Mouse (Mus musculus) neural tube, embryonic 11.5 days (tissue): ENCODE data around the gene Nwd1. TPM values are rescaled to one million over a fixed set of nuclear protein-coding genes. Genes with fewer than 3 reads are reported as not detected.
A peak's percentile ranks its signal among the peaks of the same experiment; 100 is the strongest.

Experiments used
- ATAC-seq: fragments of 200-750 bp; cut with Nextera tagmentation; 2 replicates; pipeline ENCODE4 v1.8.0; 2017; ENCODE audit warnings: moderate number of reproducible peaks, mild to moderate bottlenecking, moderate TSS enrichment, moderate library complexity; ENCODE audit not compliant: insufficient read depth, low FRiP score, low TSS enrichment
- DNase-seq: peaks from one replicate; pipeline ENCODE4 v3.0.0-alpha.2; 2015; ENCODE audit warnings: low spot score
- H3K27ac ChIP-seq: fragments of 300-500 bp; sonication (generic); 2 replicates; pipeline ENCODE4 v1.5.1; 2014; ENCODE audit warnings: low read depth, mild to moderate bottlenecking, low read length
- H3K27me3 ChIP-seq: fragments of 300-500 bp; sonication (generic); 2 replicates; pipeline ENCODE4 v1.6.1; 2014; ENCODE audit warnings: mild to moderate bottlenecking, low read length, mixed read lengths; ENCODE audit not compliant: control insufficient read depth, insufficient read depth
- H3K36me3 ChIP-seq: fragments of 300-500 bp; sonication (generic); 2 replicates; pipeline ENCODE4 v1.6.1; 2014; ENCODE audit warnings: mild to moderate bottlenecking, low read length, moderate library complexity, mixed read lengths; ENCODE audit not compliant: control insufficient read depth, insufficient read depth
- H3K4me1 ChIP-seq: fragments of 300-500 bp; sonication (generic); 2 replicates; pipeline ENCODE4 v1.6.1; 2014; ENCODE audit warnings: low read length, mixed read lengths; ENCODE audit not compliant: control insufficient read depth, insufficient read depth
- H3K4me2 ChIP-seq: fragments of 300-500 bp; sonication (generic); 2 replicates; pipeline ENCODE4 v1.6.1; 2014; ENCODE audit warnings: low read depth, mild to moderate bottlenecking, moderate library complexity
- H3K4me3 ChIP-seq: fragments of 300-500 bp; sonication (generic); 2 replicates; pipeline ENCODE4 v1.5.1; 2014; ENCODE audit warnings: low read depth, low read length
- H3K9ac ChIP-seq: fragments of 300-500 bp; sonication (generic); 2 replicates; pipeline ENCODE4 v1.6.1; 2014; ENCODE audit warnings: mild to moderate bottlenecking, low read length
- H3K9me3 ChIP-seq: fragments of 300-500 bp; sonication (generic); 2 replicates; pipeline ENCODE4 v1.6.1; 2016; ENCODE audit warnings: low read length; ENCODE audit not compliant: control insufficient read depth
- WGBS: fragments of 180-500 bp; shearing (Covaris S2); extraction: QIAGEN DNeasy Blood & Tissue Kit; methylation state at CpG from one replicate; pipeline ENCODE4 v1.1.7; 2014; 5-methylcytosine and 5-hydroxymethylcytosine counted together
- polyA plus RNA-seq: library from polyadenylated mRNA; unstranded; fragments of >200 nt; fragmentation: Nextera tagmentation; extraction: Ambion mirVana; gene quantifications from 2 replicates; pipeline ENCODE4 v1.2.1, GENCODE M21; 2014

Nwd1 gene
- polyA plus RNA-seq, 1 experiment from 2014 or later = 0.12 TPM

GRCm38 (mm10) chr8:72722769-72723650 lies 76.5 kb downstream of the Nwd1 start, which contains the start of gene Sin3b:
Sin3b (plus strand) TSS chr8:72723285.
- DNase-seq (peak; percentile 93), ATAC-seq (peak; percentile 98)
- Histone ChIP-seq H3K9ac (peak within 1 kb of the TSS; percentile 94), H3K4me1 (peaks cover 5% of the 10 kb centered on the region; the same call in 1 of the 2 replicates), H3K27me3 (no peaks in the 10 kb centered on the region), H3K4me2 (peak within 1 kb of the TSS; percentile 87), H3K36me3 (peaks cover 18% of the 10 kb centered on the region), H3K9me3 (no peaks in the 10 kb centered on the region), H3K27ac (no peak within 1 kb of the TSS), H3K4me3 (peak within 1 kb of the TSS; percentile 98)
- WGBS = 14% methylated on average over 54 of the region's 56 CpGs

GRCm38 (mm10) chr8:72723651-72724001 lies 77.1 kb downstream of the Nwd1 start:
- DNase-seq = peak; percentile 42
- peak; percentile 46 for ATAC-seq
- H3K27ac ChIP-seq = no peak overlapping the region
- peaks cover 5% of the 10 kb centered on the region; the same call in 1 of the 2 replicates for H3K4me1 ChIP-seq
- no peaks in the 10 kb centered on the region for H3K9me3 ChIP-seq
- H3K4me3 ChIP-seq = peak overlapping the region; percentile 98
- WGBS = under 1% methylated on average over 30 of the region's 30 CpGs
- peaks cover 20% of the 10 kb centered on the region for H3K36me3 ChIP-seq
- peak overlapping the region; percentile 87 for H3K4me2 ChIP-seq
- H3K9ac ChIP-seq = peak overlapping the region; percentile 94
- H3K27me3 ChIP-seq = no peaks in the 10 kb centered on the region

- ATAC-seq (no peak), DNase-seq (no peak)
- no peak overlapping the region for H3K27ac ChIP-seq
- H3K4me2 ChIP-seq = no peak overlapping the region
- no peaks in the 10 kb centered on the region for H3K27me3 ChIP-seq
- no peak overlapping the region for H3K4me3 ChIP-seq
- no peaks in the 10 kb centered on the region for H3K9me3 ChIP-seq
- H3K4me1 ChIP-seq = peaks cover 5% of the 10 kb centered on the region; the same call in 1 of the 2 replicates
- H3K9ac ChIP-seq = no peak overlapping the region
- H3K36me3 ChIP-seq = peaks cover 38% of the 10 kb centered on the region
- WGBS = 89% methylated on average over 1 of the region's 1 CpGs
Observed at GRCm38 (mm10) chr8:72728636-72729035, 82.1 kb downstream of the Nwd1 start.

GRCm38 (mm10) chr8:72735001-72735400 lies 88.5 kb downstream of the Nwd1 start:
- ATAC-seq (no peak), DNase-seq (no peak)
- Histone ChIP-seq H3K27me3 (no peaks in the 10 kb centered on the region), H3K9ac (no peak overlapping the region), H3K4me3 (no peak overlapping the region), H3K4me1 (no peaks in the 10 kb centered on the region), H3K36me3 (peaks cover 37% of the 10 kb centered on the region), H3K27ac (no peak overlapping the region), H3K4me2 (no peak overlapping the region), H3K9me3 (no peaks in the 10 kb centered on the region)
- WGBS = 91% methylated on average over 5 of the region's 5 CpGs

GRCm38 (mm10) chr8:72736868-72737267 lies 90.4 kb downstream of the Nwd1 start:
- Histone ChIP-seq H3K4me2 (no peak overlapping the region), H3K4me3 (no peak overlapping the region), H3K9ac (no peak overlapping the region), H3K27ac (no peak overlapping the region), H3K4me1 (no peaks in the 10 kb centered on the region), H3K27me3 (no peaks in the 10 kb centered on the region), H3K9me3 (no peaks in the 10 kb centered on the region), H3K36me3 (peaks cover 37% of the 10 kb centered on the region)
- ATAC-seq (no peak), DNase-seq (no peak)

GRCm38 (mm10) chr8:72746061-72746460 lies 99.5 kb downstream of the Nwd1 start:
- Histone ChIP-seq H3K9ac (no peak overlapping the region), H3K4me3 (no peak overlapping the region), H3K4me1 (no peaks in the 10 kb centered on the region), H3K36me3 (peaks cover 36% of the 10 kb centered on the region), H3K9me3 (no peaks in the 10 kb centered on the region), H3K27ac (no peak overlapping the region), H3K4me2 (no peak overlapping the region), H3K27me3 (no peaks in the 10 kb centered on the region)
- 53% methylated on average over 5 of the region's 5 CpGs for WGBS
- no peak for ATAC-seq
- peak; percentile 52 for DNase-seq

GRCm38 (mm10) chr8:72749846-72750245 lies 103.3 kb downstream of the Nwd1 start:
- Histone ChIP-seq H3K4me2 (no peak overlapping the region), H3K9me3 (no peaks in the 10 kb centered on the region), H3K27me3 (no peaks in the 10 kb centered on the region), H3K27ac (no peak overlapping the region), H3K4me1 (no peaks in the 10 kb centered on the region), H3K9ac (no peak overlapping the region), H3K4me3 (no peak overlapping the region), H3K36me3 (peaks cover 38% of the 10 kb centered on the region)
- 95% methylated on average over 26 of the region's 26 CpGs for WGBS
- ATAC-seq (no peak), DNase-seq (no peak)

GRCm38 (mm10) chr8:72750266-72750665 lies 103.8 kb downstream of the Nwd1 start:
- WGBS = 95% methylated on average over 6 of the region's 6 CpGs
- H3K9ac ChIP-seq = no peak overlapping the region
- ATAC-seq (no peak), DNase-seq (no peak)
- H3K36me3 ChIP-seq = peaks cover 35% of the 10 kb centered on the region
- H3K9me3 ChIP-seq = no peaks in the 10 kb centered on the region
- H3K4me3 ChIP-seq = no peak overlapping the region
- H3K4me2 ChIP-seq = no peak overlapping the region
- no peak overlapping the region for H3K27ac ChIP-seq
- no peaks in the 10 kb centered on the region for H3K27me3 ChIP-seq
- no peaks in the 10 kb centered on the region for H3K4me1 ChIP-seq

GRCm38 (mm10) chr8:72751126-72751525 lies 104.6 kb downstream of the Nwd1 start:
- DNase-seq = no peak
- no peak for ATAC-seq
- WGBS = 81% methylated on average over 3 of the region's 3 CpGs
- no peaks in the 10 kb centered on the region for H3K9me3 ChIP-seq
- no peak overlapping the region for H3K27ac ChIP-seq
- H3K4me3 ChIP-seq = no peak overlapping the region
- no peaks in the 10 kb centered on the region for H3K27me3 ChIP-seq
- H3K4me2 ChIP-seq = no peak overlapping the region
- peaks cover 34% of the 10 kb centered on the region for H3K36me3 ChIP-seq
- no peaks in the 10 kb centered on the region for H3K4me1 ChIP-seq
- H3K9ac ChIP-seq = no peak overlapping the region
